Mouse (Mus musculus) c-Kit-positive CD71-negative TER-119-negative erythroid progenitor cells, embryonic 14.5 days (primary cell): ENCODE measurements around the gene BC025920.

ENCODE experiments used
- DNase-seq: peaks from one replicate; pipeline ENCODE4 v3.0.0-alpha.2; 2013; ENCODE audit warnings: low read depth

BC025920 gene

GRCm38 (mm10) chr10:81642648-81643448 lies 36.8 kb downstream of the BC025920 start:
- no peak for DNase-seq

GRCm38 (mm10) chr10:81643449-81644055 lies 37.5 kb downstream of the BC025920 start:
- peak; percentile 84 for DNase-seq

GRCm38 (mm10) chr10:81644162-81644561 lies 38.1 kb downstream of the BC025920 start:
- DNase-seq = no peak

- DNase-seq = no peak
Observed at GRCm38 (mm10) chr10:81644716-81645115, 38.6 kb downstream of the BC025920 start.

GRCm38 (mm10) chr10:81645391-81645790 lies 39.3 kb downstream of the BC025920 start:
- no peak for DNase-seq

GRCm38 (mm10) chr10:81646015-81646555 lies 40.0 kb downstream of the BC025920 start:
- no peak for DNase-seq

- peak; percentile 88 for DNase-seq
Observed at GRCm38 (mm10) chr10:81648803-81649775, 43.0 kb downstream of the BC025920 start, which contains the start of gene Gm10778. Gene Gm10778 (plus strand): TSS chr10:81649059.

GRCm38 (mm10) chr10:81655178-81655577 lies 49.1 kb downstream of the BC025920 start:
- no peak for DNase-seq

- no peak for DNase-seq
Observed at GRCm38 (mm10) chr10:81656174-81656573, 50.1 kb downstream of the BC025920 start.
